Mouse (Mus musculus) hindbrain, embryonic 16.5 days (tissue): ENCODE results near the gene Nudt16l1. TPM values are rescaled to one million over a fixed set of nuclear protein-coding genes. Genes with fewer than 3 reads are reported as not detected.

ENCODE experiments used
- ATAC-seq: fragments of 200-750 bp; cut with Nextera tagmentation; 2 replicates; pipeline ENCODE4 v1.8.0; 2017; ENCODE audit warnings: moderate TSS enrichment, moderate library complexity
- H3K27ac ChIP-seq: fragments of 300-500 bp; sonication (generic); 2 replicates; pipeline ENCODE4 v1.5.1; 2014; ENCODE audit warnings: low read depth, mild to moderate bottlenecking, control low read depth, low read length, moderate library complexity
- H3K27me3 ChIP-seq: fragments of 300-500 bp; sonication (generic); replicated peaks from 2 replicates; pipeline ENCODE4 v1.6.1; 2014; ENCODE audit warnings: low read length; ENCODE audit not compliant: control insufficient read depth, insufficient read depth
- H3K36me3 ChIP-seq: fragments of 300-500 bp; sonication (generic); 2 replicates; pipeline ENCODE4 v1.6.1; 2014; ENCODE audit warnings: mild to moderate bottlenecking, low read length, moderate library complexity, mixed read lengths; ENCODE audit not compliant: control insufficient read depth, insufficient read depth
- H3K4me1 ChIP-seq: fragments of 300-500 bp; sonication (generic); 2 replicates; pipeline ENCODE4 v1.6.1; 2014; ENCODE audit warnings: low read depth, low read length; ENCODE audit not compliant: control insufficient read depth, insufficient read depth
- H3K4me2 ChIP-seq: fragments of 300-500 bp; sonication (generic); 2 replicates; pipeline ENCODE4 v1.6.1; 2014; ENCODE audit warnings: mild to moderate bottlenecking, low read length, control low read depth, moderate library complexity
- H3K4me3 ChIP-seq: fragments of 300-500 bp; sonication (generic); 2 replicates; pipeline ENCODE4 v1.5.1; 2014; ENCODE audit warnings: mild to moderate bottlenecking, low read length, control low read depth, moderate library complexity
- H3K9ac ChIP-seq: fragments of 300-500 bp; sonication (generic); 2 replicates; pipeline ENCODE4 v1.6.1; 2014; ENCODE audit warnings: low read depth, mild to moderate bottlenecking, control low read depth, low read length, moderate library complexity
- H3K9me3 ChIP-seq: fragments of 300-500 bp; sonication (generic); 2 replicates; pipeline ENCODE4 v1.6.1; 2014; ENCODE audit warnings: mild to moderate bottlenecking, low read length, moderate library complexity; ENCODE audit not compliant: control insufficient read depth
- WGBS: fragments of 180-500 bp; shearing (Covaris S2); extraction: QIAGEN DNeasy Blood & Tissue Kit; methylation state at CpG from one replicate; pipeline ENCODE4 v1.1.7; 2014; 5-methylcytosine and 5-hydroxymethylcytosine counted together
- polyA plus RNA-seq: library from polyadenylated mRNA; unstranded; fragments of >200 nt; fragmentation: Nextera tagmentation; extraction: Ambion mirVana; gene quantifications from 2 replicates; pipeline ENCODE4 v1.2.1, GENCODE M21; 2015

Nudt16l1 gene
- polyA plus RNA-seq, 1 experiment from 2014 or later, result 137 TPM

DNA sequence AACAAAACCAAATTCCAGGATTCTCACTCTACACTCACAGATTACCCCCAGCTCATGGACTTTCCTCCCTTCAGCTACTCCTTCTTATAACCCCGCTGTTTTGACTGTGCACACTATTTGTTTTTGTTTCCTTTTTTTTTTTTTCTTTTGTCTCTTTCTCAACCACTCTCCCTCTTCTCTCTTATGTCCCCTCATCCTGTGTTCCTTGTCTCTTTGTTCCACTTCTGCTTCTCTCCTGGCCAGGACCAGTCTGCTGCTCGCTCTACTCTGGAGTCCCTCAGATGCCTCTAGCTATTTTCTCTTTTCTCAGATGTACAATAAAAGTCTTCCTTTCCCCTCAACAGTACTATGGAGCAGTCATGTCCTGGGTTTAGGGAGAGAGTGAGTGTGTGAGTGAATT, 36.2 kb upstream of the Nudt16l1 start:
- H3K9me3 ChIP-seq, result no peaks in the 10 kb centered on the region

GRCm38 (mm10) chr16:4903491-4904102, 35.0 kb upstream of the Nudt16l1 start:
- Histone ChIP-seq H3K4me2 (no peak overlapping the region), H3K4me1 (peaks cover 4% of the 10 kb centered on the region; the same call in 1 of the 2 replicates), H3K9me3 (no peaks in the 10 kb centered on the region), H3K4me3 (no peak overlapping the region), H3K36me3 (no peaks in the 10 kb centered on the region), H3K9ac (no peak overlapping the region), H3K27ac (no peak overlapping the region), H3K27me3 (no peaks in the 10 kb centered on the region)
- WGBS, result 88% methylated on average over 6 of the region's 6 CpGs
- no peak for ATAC-seq

More for the DNA sequence above, 36.2 kb upstream of the Nudt16l1 start:
- Histone ChIP-seq H3K4me2 (no peak overlapping the region), H3K27ac (no peak overlapping the region), H3K9ac (no peak overlapping the region), H3K27me3 (no peaks in the 10 kb centered on the region), H3K4me3 (no peak overlapping the region), H3K36me3 (no peaks in the 10 kb centered on the region), H3K4me1 (peaks cover 4% of the 10 kb centered on the region)
- no peak for ATAC-seq
- 72% methylated on average over 2 of the region's 2 CpGs for WGBS

DNA sequence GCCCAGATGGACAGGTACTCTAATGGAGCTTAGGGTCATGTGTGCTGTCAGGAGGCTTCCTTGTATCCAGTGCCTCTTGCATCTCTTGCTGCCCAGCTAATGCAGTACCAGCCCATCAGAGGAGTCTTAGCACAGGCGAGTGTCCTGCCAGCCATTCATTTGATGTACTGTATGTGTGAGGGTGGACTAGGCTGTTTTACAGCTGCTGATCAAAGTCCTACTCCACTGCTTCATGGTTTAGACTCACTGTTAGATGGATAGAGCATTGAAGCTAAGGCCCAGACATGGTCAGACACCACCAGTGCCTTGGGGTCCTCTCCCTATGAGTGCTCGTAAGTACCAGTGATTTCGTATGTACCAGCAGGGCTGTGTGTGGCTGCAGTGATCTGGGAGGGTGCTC, 33.7 kb upstream of the Nudt16l1 start:
- H3K9ac ChIP-seq, result no peak overlapping the region
- H3K36me3 ChIP-seq, result peaks cover 4% of the 10 kb centered on the region; the same call in 1 of the 2 replicates
- no peaks in the 10 kb centered on the region for H3K9me3 ChIP-seq
- no peak overlapping the region for H3K4me3 ChIP-seq
- WGBS, result 90% methylated on average over 3 of the region's 3 CpGs
- H3K27ac ChIP-seq, result no peak overlapping the region
- H3K4me1 ChIP-seq, result peaks cover 4% of the 10 kb centered on the region; the same call in 1 of the 2 replicates
- H3K27me3 ChIP-seq, result no peaks in the 10 kb centered on the region
- H3K4me2 ChIP-seq, result no peak overlapping the region
- ATAC-seq, result no peak

GRCm38 (mm10) chr16:4905591-4905990, 33.0 kb upstream of the Nudt16l1 start:
- Histone ChIP-seq H3K4me1 (peaks cover 4% of the 10 kb centered on the region; the same call in 1 of the 2 replicates), H3K27me3 (no peaks in the 10 kb centered on the region), H3K4me3 (no peak overlapping the region), H3K4me2 (no peak overlapping the region), H3K9ac (no peak overlapping the region), H3K9me3 (no peaks in the 10 kb centered on the region), H3K27ac (no peak overlapping the region), H3K36me3 (peaks cover 4% of the 10 kb centered on the region; the same call in 1 of the 2 replicates)
- ATAC-seq, result no peak
- WGBS, result 64% methylated on average over 1 of the region's 1 CpGs

GRCm38 (mm10) chr16:4906559-4906958, 32.0 kb upstream of the Nudt16l1 start:
- Histone ChIP-seq H3K4me3 (no peak overlapping the region), H3K9me3 (no peaks in the 10 kb centered on the region), H3K4me2 (no peak overlapping the region), H3K9ac (no peak overlapping the region), H3K36me3 (peaks cover 7% of the 10 kb centered on the region), H3K27ac (no peak overlapping the region), H3K4me1 (no peaks in the 10 kb centered on the region), H3K27me3 (no peaks in the 10 kb centered on the region)
- no peak for ATAC-seq

DNA sequence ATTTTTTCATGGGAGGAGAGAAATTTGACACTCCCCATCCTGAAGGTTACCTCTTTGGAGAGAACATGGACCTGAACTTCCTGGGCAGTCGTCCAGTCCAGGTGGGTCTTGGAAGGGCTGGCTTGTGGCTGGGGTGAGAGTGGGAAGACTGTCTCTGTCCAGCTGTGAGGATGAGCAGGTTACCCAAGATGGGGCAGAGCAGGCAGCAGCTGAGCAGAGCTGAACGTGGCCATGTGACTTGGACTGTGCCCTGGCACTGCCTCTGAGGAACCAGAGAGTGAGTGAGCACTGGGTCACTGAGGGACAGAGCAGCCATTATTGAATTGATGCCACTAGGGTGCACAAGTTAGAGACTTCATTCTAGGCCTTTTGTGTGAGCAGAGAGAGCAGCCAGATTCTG, 31.2 kb upstream of the Nudt16l1 start:
- 89% methylated on average over 2 of the region's 2 CpGs for WGBS
- H3K4me3 ChIP-seq, result no peak overlapping the region
- no peaks in the 10 kb centered on the region for H3K4me1 ChIP-seq
- H3K27ac ChIP-seq, result no peak overlapping the region
- ATAC-seq, result peak; percentile 46; the same call in 1 of the 2 replicates
- no peak overlapping the region for H3K4me2 ChIP-seq
- H3K9ac ChIP-seq, result no peak overlapping the region
- no peaks in the 10 kb centered on the region for H3K9me3 ChIP-seq
- peaks cover 13% of the 10 kb centered on the region for H3K36me3 ChIP-seq
- no peaks in the 10 kb centered on the region for H3K27me3 ChIP-seq

GRCm38 (mm10) chr16:4907972-4908371, 30.6 kb upstream of the Nudt16l1 start:
- ATAC-seq, result no peak
- Histone ChIP-seq H3K4me2 (no peak overlapping the region), H3K4me3 (no peak overlapping the region), H3K27me3 (no peaks in the 10 kb centered on the region), H3K36me3 (peaks cover 13% of the 10 kb centered on the region), H3K9me3 (no peaks in the 10 kb centered on the region), H3K4me1 (no peaks in the 10 kb centered on the region), H3K27ac (no peak overlapping the region), H3K9ac (no peak overlapping the region)
- 45% methylated on average over 4 of the region's 5 CpGs for WGBS

DNA sequence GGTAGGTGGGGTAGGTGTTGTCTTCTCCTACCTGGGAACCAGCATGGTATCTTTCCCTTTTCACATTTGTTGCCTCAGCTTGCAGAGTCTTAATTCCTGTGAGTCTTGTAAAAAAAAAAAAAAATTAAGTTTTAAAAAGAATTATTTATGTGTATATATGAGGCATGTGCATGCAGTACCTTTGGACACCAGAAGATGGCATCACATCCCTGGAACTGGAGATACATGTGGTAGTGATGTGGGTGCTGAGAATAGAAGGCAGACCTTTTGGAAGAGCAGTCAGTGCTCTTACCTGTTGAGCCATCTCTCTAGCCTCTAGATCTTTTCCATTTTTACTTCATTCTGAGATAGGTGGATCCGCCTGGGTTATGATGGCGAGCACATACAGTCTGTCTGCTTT, 28.8 kb upstream of the Nudt16l1 start:
- no peaks in the 10 kb centered on the region for H3K4me1 ChIP-seq
- no peak overlapping the region for H3K9ac ChIP-seq
- H3K27ac ChIP-seq, result no peak overlapping the region
- H3K4me2 ChIP-seq, result no peak overlapping the region
- WGBS, result 98% methylated on average over 2 of the region's 2 CpGs
- H3K9me3 ChIP-seq, result no peaks in the 10 kb centered on the region
- no peaks in the 10 kb centered on the region for H3K27me3 ChIP-seq
- peaks cover 13% of the 10 kb centered on the region for H3K36me3 ChIP-seq
- ATAC-seq, result no peak
- H3K4me3 ChIP-seq, result no peak overlapping the region

- Histone ChIP-seq H3K9ac (no peak overlapping the region), H3K27ac (no peak overlapping the region), H3K4me3 (no peak overlapping the region), H3K4me1 (no peaks in the 10 kb centered on the region), H3K4me2 (no peak overlapping the region), H3K9me3 (no peaks in the 10 kb centered on the region), H3K27me3 (no peaks in the 10 kb centered on the region), H3K36me3 (peaks cover 19% of the 10 kb centered on the region)
- WGBS, result 95% methylated on average over 8 of the region's 8 CpGs
- no peak for ATAC-seq
Observed at GRCm38 (mm10) chr16:4910758-4911157, 27.8 kb upstream of the Nudt16l1 start.
